Mouse (Mus musculus): ENCODE measurements around the gene Armcx5. TPM values are rescaled to one million over a fixed set of nuclear protein-coding genes. Genes with fewer than 3 reads are reported as not detected.
A peak's percentile ranks its signal among the peaks of the same experiment; 100 is the strongest.
"Not testable (repeated sequence)": the region's sequence is repeated elsewhere in the genome, so short reads cannot be mapped to it uniquely, and the experiment has no call there.

Gene Armcx5
- polyA plus RNA-seq, 1 experiment: 6.6 TPM

- TF ChIP-seq CTCF (IDR thresholded peaks at IDR 0.05; ENCODE audit: low read depth, low read length) (no peak), POLR2A (IDR thresholded peaks at IDR 0.05; ENCODE audit: borderline replicate concordance, low read depth, low read length) (no peak)
- Histone ChIP-seq H3K4me1 (ENCODE audit: control insufficient read depth, insufficient read depth, low read length) (no peaks in the 10 kb centered on the region), H3K27ac (ENCODE audit: insufficient read depth, low read depth, low read length) (no peak overlapping the region), H3K4me3 (ENCODE audit: insufficient read depth, low read length) (no peak overlapping the region)
These were observed 19.2 kb downstream of the Armcx5 start for GRCm38 (mm10) chrX:135761707-135762106.

- no peak for TF ChIP-seq POLR2A (IDR thresholded peaks at IDR 0.05; ENCODE audit: borderline replicate concordance, low read depth, low read length)
- no peak for TF ChIP-seq CTCF (IDR thresholded peaks at IDR 0.05; ENCODE audit: low read depth, low read length)
- H3K27ac ChIP-seq (ENCODE audit: insufficient read depth, low read depth, low read length): no peak overlapping the region
- no peak overlapping the region for H3K4me3 ChIP-seq (ENCODE audit: insufficient read depth, low read length)
- H3K4me1 ChIP-seq (ENCODE audit: control insufficient read depth, insufficient read depth, low read length): no peaks in the 10 kb centered on the region
These were observed 25.6 kb downstream of the Armcx5 start for GRCm38 (mm10) chrX:135768043-135768548.

GRCm38 (mm10) chrX:135768565-135768964, 26.0 kb downstream of the Armcx5 start:
- no peak for TF ChIP-seq POLR2A (IDR thresholded peaks at IDR 0.05; ENCODE audit: borderline replicate concordance, low read depth, low read length)
- TF ChIP-seq CTCF (IDR thresholded peaks at IDR 0.05; ENCODE audit: low read depth, low read length): no peak
- Histone ChIP-seq H3K4me3 (ENCODE audit: insufficient read depth, low read length) (no peak overlapping the region), H3K4me1 (ENCODE audit: control insufficient read depth, insufficient read depth, low read length) (no peaks in the 10 kb centered on the region), H3K27ac (ENCODE audit: insufficient read depth, low read depth, low read length) (no peak overlapping the region)

- no peak overlapping the region for H3K27ac ChIP-seq (ENCODE audit: insufficient read depth, low read depth, low read length)
- H3K4me3 ChIP-seq (ENCODE audit: insufficient read depth, low read length): no peak overlapping the region
- no peak for TF ChIP-seq CTCF (IDR thresholded peaks at IDR 0.05; ENCODE audit: low read depth, low read length)
- no peak for TF ChIP-seq POLR2A (IDR thresholded peaks at IDR 0.05; ENCODE audit: borderline replicate concordance, low read depth, low read length)
- H3K4me1 ChIP-seq (ENCODE audit: control insufficient read depth, insufficient read depth, low read length): no peaks in the 10 kb centered on the region
These were observed 49.0 kb downstream of the Armcx5 start for GRCm38 (mm10) chrX:135791536-135791935.

- Histone ChIP-seq H3K27ac (ENCODE audit: insufficient read depth, low read depth, low read length) (no peak overlapping the region), H3K4me3 (ENCODE audit: insufficient read depth, low read length) (no peak overlapping the region), H3K4me1 (ENCODE audit: control insufficient read depth, insufficient read depth, low read length) (no peaks in the 10 kb centered on the region)
- TF ChIP-seq POLR2A (IDR thresholded peaks at IDR 0.05; ENCODE audit: borderline replicate concordance, low read depth, low read length) (no peak), CTCF (IDR thresholded peaks at IDR 0.05; ENCODE audit: low read depth, low read length) (no peak)
These were observed 49.8 kb downstream of the Armcx5 start for GRCm38 (mm10) chrX:135792326-135792725.

- not testable (repeated sequence) for H3K4me1 ChIP-seq (ENCODE audit: control insufficient read depth, insufficient read depth, low read length); H3K27ac ChIP-seq (ENCODE audit: insufficient read depth, low read depth, low read length)
- H3K4me3 ChIP-seq (ENCODE audit: insufficient read depth, low read length): peak overlapping the region; percentile 11
These were observed 53.2 kb downstream of the Armcx5 start for GRCm38 (mm10) chrX:135795591-135796304.

- not testable (repeated sequence) for H3K4me1 ChIP-seq (ENCODE audit: control insufficient read depth, insufficient read depth, low read length); H3K27ac ChIP-seq (ENCODE audit: insufficient read depth, low read depth, low read length)
- peak overlapping the region; percentile 23 for H3K4me3 ChIP-seq (ENCODE audit: insufficient read depth, low read length)
These were observed 54.0 kb downstream of the Armcx5 start for GRCm38 (mm10) chrX:135796305-135797211.

Other genes with a start within 250 kb of the Armcx5 start
- gene AV320801, start 248.1 kb upstream of the Armcx5 start, polyA plus RNA-seq (2012; ENCODE audit: insufficient read depth, insufficient read length, missing spikeins): not detected in 2 replicates
- not detected in 2 replicates for gene Nxf7, start 144.0 kb upstream of the Armcx5 start, polyA plus RNA-seq (2012; ENCODE audit: insufficient read depth, insufficient read length, missing spikeins)
- not detected in 2 replicates for gene Prame, start 115.0 kb upstream of the Armcx5 start, polyA plus RNA-seq (2012; ENCODE audit: insufficient read depth, insufficient read length, missing spikeins)
- gene Tcp11x2, start 48.9 kb upstream of the Armcx5 start, polyA plus RNA-seq (2012; ENCODE audit: insufficient read depth, insufficient read length, missing spikeins): not detected in 2 replicates
- not detected in 2 replicates for gene Tmsb15a, start 17.5 kb upstream of the Armcx5 start, polyA plus RNA-seq (2012; ENCODE audit: insufficient read depth, insufficient read length, missing spikeins)
- gene Gprasp1, start within 50 bp of the Armcx5 start, polyA plus RNA-seq (2012; ENCODE audit: insufficient read depth, insufficient read length, missing spikeins): 18.2 and 23.4 TPM in 2 replicates
- 0.64 and 1.3 TPM in 2 replicates for gene Bhlhb9, start 54.9 kb downstream of the Armcx5 start, polyA plus RNA-seq (2012; ENCODE audit: insufficient read depth, insufficient read length, missing spikeins)
- gene Gprasp2, start 96.3 kb downstream of the Armcx5 start, polyA plus RNA-seq (2012; ENCODE audit: insufficient read depth, insufficient read length, missing spikeins): 1.9 TPM in 1 of 2 replicates, not detected in the other